ENCODE assay signal across 8 mouse cellular contexts in genomic region chr7:141433517-141434400, GRCm38 (mm10). TPM values are rescaled to one million over a fixed set of nuclear protein-coding genes. Genes with fewer than 3 reads are reported as not detected.
DNase-seq lines count a peak whose midpoint lies in the region; ATAC-seq and TF ChIP-seq lines count a peak whose summit lies in the region.

No protein-coding gene starts in this region.

- DNase-seq in gastrocnemius, adult 2 months = no peak
- DNase-seq in gastrocnemius, adult 8-10 months (ENCODE audit: low spot score in 2 of 2) = no peak
- peak; percentile 5 for DNase-seq in thymus, postnatal 14 days
- no peak for DNase-seq in thymus, postnatal 10 days (ENCODE audit: low spot score in 2 of 2)
- no peak for DNase-seq in limb, embryonic 14.5 days (ENCODE audit: low spot score)
- DNase-seq in stomach, postnatal 0 days (ENCODE audit: low spot score) = no peak
- no peak for DNase-seq in layer of hippocampus, adult 11-12 months (ENCODE audit: low spot score)
- DNase-seq in embryo, embryonic 11 days = no peak

- H3K4me2 ChIP-seq in limb, embryonic 14.5 days (replicated peaks; ENCODE audit: low read depth, low read length, severe bottlenecking) = peak overlapping the region; percentile 83
- H3K4me2 ChIP-seq in stomach, postnatal 0 days (replicated peaks; ENCODE audit: low read depth) = peak overlapping the region; percentile 71

- H3K9ac ChIP-seq in limb, embryonic 14.5 days (ENCODE audit: low read depth, low read length, severe bottlenecking) = peak overlapping the region; percentile 66
- peak overlapping the region; percentile 54 for H3K9ac ChIP-seq in stomach, postnatal 0 days (ENCODE audit: low read length)

- H3K4me3 ChIP-seq in gastrocnemius, adult 2 months = peak overlapping the region; percentile 77
- peak overlapping the region; percentile 47 for H3K4me3 ChIP-seq in limb, embryonic 14.5 days (replicated peaks; ENCODE audit: low read length)
- H3K4me3 ChIP-seq in stomach, postnatal 0 days (ENCODE audit: low read depth, low read length) = peak overlapping the region; percentile 46

- no peaks in the 10 kb centered on the region for H3K27me3 ChIP-seq in limb, embryonic 14.5 days (ENCODE audit: control insufficient read depth, insufficient read depth, low read length)
- H3K27me3 ChIP-seq in stomach, postnatal 0 days (ENCODE audit: control insufficient read depth, insufficient read depth, low read length) = no peaks in the 10 kb centered on the region

- ATAC-seq in limb, embryonic 14.5 days (ENCODE audit: low FRiP score, low read depth) = no peak
- ATAC-seq in stomach, postnatal 0 days (ENCODE audit: low FRiP score, low TSS enrichment) = no peak

- no peak for TF ChIP-seq CTCF in gastrocnemius, adult 2 months (IDR thresholded peaks at IDR 0.05)
- no peak for TF ChIP-seq CTCF in stomach, postnatal 0 days (IDR thresholded peaks at IDR 0.05; ENCODE audit: low read depth)

- WGBS in limb, embryonic 14.5 days = 68% methylated on average over 15 of the region's 15 CpGs
- WGBS in stomach, postnatal 0 days = 73% methylated on average over 15 of the region's 15 CpGs

- intact Hi-C loops in gastrocnemius, adult 2 months (cut with DNase I) = no loop called here

- no peak for TF ChIP-seq EP300 in stomach, postnatal 0 days (optimal IDR thresholded peaks at IDR 0.05)

- peaks cover 39% of the 10 kb centered on the region for H3K36me3 ChIP-seq in limb, embryonic 14.5 days (ENCODE audit: control insufficient read depth, insufficient read depth, low read length)
- peaks cover 11% of the 10 kb centered on the region; the same call in 1 of the 2 replicates for H3K36me3 ChIP-seq in stomach, postnatal 0 days (ENCODE audit: control insufficient read depth, insufficient read depth, low read length)

- H3K27ac ChIP-seq in gastrocnemius, adult 2 months = peak overlapping the region; percentile 88
- H3K27ac ChIP-seq in limb, embryonic 14.5 days (replicated peaks; ENCODE audit: low read depth, low read length) = no peak overlapping the region
- H3K27ac ChIP-seq in stomach, postnatal 0 days (replicated peaks) = no peak overlapping the region

- H3K9me3 ChIP-seq in limb, embryonic 14.5 days (ENCODE audit: control insufficient read depth, low read length) = no peaks in the 10 kb centered on the region
- no peaks in the 10 kb centered on the region for H3K9me3 ChIP-seq in stomach, postnatal 0 days (ENCODE audit: control insufficient read depth, low read length)

- TF ChIP-seq POLR2A in limb, embryonic 14.5 days (IDR thresholded peaks at IDR 0.05; ENCODE audit: borderline replicate concordance, extremely low read depth, insufficient read depth, insufficient read length) = no peak

- peaks cover 32% of the 10 kb centered on the region for H3K4me1 ChIP-seq in limb, embryonic 14.5 days (ENCODE audit: control insufficient read depth, insufficient read depth, low read length)
- H3K4me1 ChIP-seq in stomach, postnatal 0 days (replicated peaks; ENCODE audit: control insufficient read depth, insufficient read depth) = peaks cover 5% of the 10 kb centered on the region; the same call in 1 of the 2 replicates

RNA-seq across cellular contexts. Expression of gene Slc25a22, which starts 3.9 kb away (rescaled TPM):
- 10 to 100 TPM; 18.6 to 26.1 TPM for total RNA-seq in gastrocnemius, adult 2 months (2021)
- 10 to 100 TPM; 14.5 to 19.5 (median 14.7) TPM for total RNA-seq in gastrocnemius, adult 8-10 months (2022)
- 75.1 and 104 TPM in 2 replicates for polyA plus RNA-seq in limb, embryonic 14.5 days (2012; rRNA removed)
- polyA plus RNA-seq in limb, embryonic 14.5 days (2014; fragmentation: Nextera tagmentation; extraction: Ambion mirVana) = 22.8 and 32.2 TPM in 2 replicates
- 17.2 and 17.6 TPM in 2 replicates for polyA plus RNA-seq in stomach, postnatal 0 days (2015; fragmentation: Nextera tagmentation; extraction: Ambion mirVana)

RNA-seq across cellular contexts. Expression of gene Cend1, which starts 4.5 kb away (rescaled TPM):
- under 1 TPM; 0.28 to 0.31 TPM for total RNA-seq in gastrocnemius, adult 2 months (2021)
- total RNA-seq in gastrocnemius, adult 8-10 months (2022) = under 1 TPM in 2 of 4 experiments, not detected in 2; 0.16 to 0.48 TPM
- polyA plus RNA-seq in limb, embryonic 14.5 days (2012; rRNA removed) = 1.8 TPM in 2 replicates
- polyA plus RNA-seq in limb, embryonic 14.5 days (2014; fragmentation: Nextera tagmentation; extraction: Ambion mirVana) = 0.66 and 0.75 TPM in 2 replicates
- polyA plus RNA-seq in stomach, postnatal 0 days (2015; fragmentation: Nextera tagmentation; extraction: Ambion mirVana) = 2.0 and 2.5 TPM in 2 replicates

RNA-seq across cellular contexts. Expression of gene Pidd1, which starts 10.1 kb away (rescaled TPM):
- total RNA-seq in gastrocnemius, adult 2 months (2021) = under 1 TPM; 0.08 to 0.20 TPM
- total RNA-seq in gastrocnemius, adult 8-10 months (2022) = under 1 TPM; 0.07 to 0.51 (median 0.19) TPM
- polyA plus RNA-seq in limb, embryonic 14.5 days (2012; rRNA removed) = 25.0 and 43.0 TPM in 2 replicates
- 6.9 and 8.2 TPM in 2 replicates for polyA plus RNA-seq in limb, embryonic 14.5 days (2014; fragmentation: Nextera tagmentation; extraction: Ambion mirVana)
- 1.8 and 2.0 TPM in 2 replicates for polyA plus RNA-seq in stomach, postnatal 0 days (2015; fragmentation: Nextera tagmentation; extraction: Ambion mirVana)

RNA-seq across cellular contexts. Expression of gene Rplp2, which starts 13.4 kb away (rescaled TPM):
- 100 to 1,000 TPM; 567 to 623 TPM for total RNA-seq in gastrocnemius, adult 2 months (2021)
- total RNA-seq in gastrocnemius, adult 8-10 months (2022) = 100 to 1,000 TPM; 719 to 844 (median 773) TPM
- 909 and 1,375 TPM in 2 replicates for polyA plus RNA-seq in limb, embryonic 14.5 days (2012; rRNA removed)
- polyA plus RNA-seq in limb, embryonic 14.5 days (2014; fragmentation: Nextera tagmentation; extraction: Ambion mirVana) = 1,364 and 1,396 TPM in 2 replicates
- polyA plus RNA-seq in stomach, postnatal 0 days (2015; fragmentation: Nextera tagmentation; extraction: Ambion mirVana) = 1,187 and 1,334 TPM in 2 replicates

RNA-seq across cellular contexts. Expression of gene Gatd1, which starts 19.8 kb away (rescaled TPM):
- 1 to 10 TPM; 5.5 to 8.3 TPM for total RNA-seq in gastrocnemius, adult 2 months (2021)
- total RNA-seq in gastrocnemius, adult 8-10 months (2022) = 1 to 10 TPM; 6.5 to 9.8 (median 7.8) TPM
- 92.3 and 108 TPM in 2 replicates for polyA plus RNA-seq in limb, embryonic 14.5 days (2012; rRNA removed)
- polyA plus RNA-seq in limb, embryonic 14.5 days (2014; fragmentation: Nextera tagmentation; extraction: Ambion mirVana) = 49.0 and 51.2 TPM in 2 replicates
- polyA plus RNA-seq in stomach, postnatal 0 days (2015; fragmentation: Nextera tagmentation; extraction: Ambion mirVana) = 30.8 and 33.8 TPM in 2 replicates
